Mouse (Mus musculus): ENCODE measurements around the gene Fer.

Gene Fer

DNA sequence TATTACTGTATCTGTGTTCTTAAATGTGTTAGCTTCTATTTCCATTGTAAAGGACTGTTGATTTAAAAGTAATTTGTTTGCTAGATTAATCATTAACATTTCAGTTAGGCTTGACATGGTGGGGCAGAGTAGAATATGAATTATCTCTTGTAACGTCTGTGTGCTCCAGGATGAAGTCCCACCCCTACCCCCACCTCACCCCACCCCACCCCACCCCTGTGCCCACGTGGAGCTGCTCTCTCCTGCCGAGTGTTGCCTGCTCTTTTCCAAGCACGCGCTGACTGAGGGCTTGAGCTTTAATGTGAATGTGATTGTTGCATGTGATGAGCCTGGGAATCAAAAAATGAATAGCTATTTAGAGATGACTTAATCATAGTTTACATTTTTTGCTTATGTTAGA is 110.9 kb downstream of the Fer start:
- no peak for DNase-seq (ENCODE audit: extremely low spot score, low read depth, low spot score)

DNA sequence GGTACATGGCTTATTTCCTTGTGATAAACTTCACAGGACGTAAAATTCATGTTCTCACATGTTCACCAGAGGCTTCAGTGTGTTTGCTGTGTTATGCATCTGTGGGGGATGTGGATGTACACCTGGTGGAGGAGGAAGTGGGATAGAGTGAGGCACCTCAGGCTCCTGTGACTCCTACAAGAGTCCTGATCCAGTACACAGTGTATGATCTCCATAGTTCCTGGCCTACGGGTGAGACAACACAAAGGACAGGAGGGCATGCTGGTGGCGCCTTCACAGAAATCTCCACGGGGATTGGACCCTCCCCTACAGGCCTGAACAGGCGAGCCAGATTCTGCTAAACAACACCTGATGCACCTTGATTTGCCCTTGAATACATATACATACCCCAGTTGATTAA is 111.4 kb downstream of the Fer start:
- no peak for DNase-seq (ENCODE audit: extremely low spot score, low read depth, low spot score)

DNA sequence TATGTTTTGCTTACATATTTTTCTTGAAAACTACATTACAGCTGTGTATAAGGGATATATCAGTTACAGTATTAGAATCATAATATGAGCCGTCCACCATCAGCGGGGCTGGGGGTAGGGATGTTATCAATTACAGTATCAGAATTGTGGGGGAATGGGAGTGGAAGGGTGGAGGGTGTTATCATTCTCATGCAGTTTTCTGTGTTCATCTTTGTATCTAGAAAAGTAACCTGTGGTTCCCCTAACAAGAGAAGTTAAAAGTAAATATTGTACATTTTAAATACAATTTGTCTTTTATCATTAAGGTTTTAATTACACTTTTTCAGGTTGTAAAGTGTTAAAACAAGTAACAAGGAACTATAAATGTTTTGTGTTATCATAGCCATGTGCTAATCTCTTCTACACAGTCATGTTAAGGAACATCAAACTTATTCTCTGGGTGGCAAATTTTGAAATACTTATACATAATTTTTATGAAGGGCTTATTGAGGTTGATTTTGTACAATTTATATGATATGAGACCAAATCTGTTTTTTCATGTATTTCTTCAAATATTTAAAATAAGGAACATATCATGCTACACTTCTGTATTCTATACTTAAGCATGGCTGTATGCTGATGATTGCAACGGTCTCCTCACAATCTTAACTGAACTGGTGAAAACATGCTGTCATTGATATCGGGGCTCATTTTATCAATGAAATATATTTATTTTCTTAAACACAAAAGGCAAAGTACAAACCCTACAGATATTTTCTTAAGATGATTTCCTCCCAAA is 116.1 kb downstream of the Fer start:
- DNase-seq (ENCODE audit: extremely low spot score, low read depth, low spot score): no peak

DNA sequence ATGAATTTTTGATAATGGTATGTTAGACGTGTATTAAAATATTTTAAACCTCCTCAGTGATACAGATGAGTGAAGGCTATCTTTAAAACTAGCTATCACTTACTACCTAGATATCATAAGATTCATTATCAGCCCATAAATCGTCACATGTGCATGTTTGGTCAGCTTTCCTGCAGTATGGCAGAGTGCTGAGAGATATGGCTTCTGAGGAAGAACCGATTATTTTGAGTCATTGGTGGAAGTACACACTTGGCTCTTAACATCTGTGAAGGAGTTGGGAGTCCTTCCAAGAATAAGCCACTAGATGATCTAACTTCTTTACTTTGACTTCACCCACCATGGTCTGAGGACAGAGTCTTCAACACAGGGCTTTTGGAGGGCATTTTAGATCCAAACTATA is 117.3 kb downstream of the Fer start:
- no peak for DNase-seq (ENCODE audit: extremely low spot score, low read depth, low spot score)

DNA sequence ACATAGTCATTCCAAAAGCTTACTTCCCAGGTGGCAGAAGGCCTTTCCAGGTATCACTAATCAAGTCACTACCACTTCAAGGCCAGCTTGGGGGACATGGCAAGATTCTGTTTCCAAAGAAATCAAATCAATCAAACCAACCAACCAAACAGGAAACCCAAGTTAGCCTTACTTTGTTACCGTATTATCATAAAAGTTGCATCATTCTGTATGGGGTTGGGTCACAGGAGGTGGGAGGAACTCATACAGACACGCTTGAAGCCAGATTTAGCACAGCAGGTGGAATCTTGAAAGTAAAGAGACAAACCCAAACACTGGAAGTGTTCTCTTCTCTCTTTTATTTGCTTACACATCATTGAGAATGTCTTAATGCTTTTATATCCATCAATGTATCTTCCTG is 125.8 kb downstream of the Fer start:
- no peak for DNase-seq (ENCODE audit: extremely low spot score, low read depth, low spot score)

GRCm38 (mm10) chr17:63991160-63991559 is 128.3 kb downstream of the Fer start:
- DNase-seq (ENCODE audit: extremely low spot score, low read depth, low spot score): no peak

- DNase-seq (ENCODE audit: extremely low spot score, low read depth, low spot score): no peak
Measured at GRCm38 (mm10) chr17:63995921-63996320, 133.1 kb downstream of the Fer start.

DNA sequence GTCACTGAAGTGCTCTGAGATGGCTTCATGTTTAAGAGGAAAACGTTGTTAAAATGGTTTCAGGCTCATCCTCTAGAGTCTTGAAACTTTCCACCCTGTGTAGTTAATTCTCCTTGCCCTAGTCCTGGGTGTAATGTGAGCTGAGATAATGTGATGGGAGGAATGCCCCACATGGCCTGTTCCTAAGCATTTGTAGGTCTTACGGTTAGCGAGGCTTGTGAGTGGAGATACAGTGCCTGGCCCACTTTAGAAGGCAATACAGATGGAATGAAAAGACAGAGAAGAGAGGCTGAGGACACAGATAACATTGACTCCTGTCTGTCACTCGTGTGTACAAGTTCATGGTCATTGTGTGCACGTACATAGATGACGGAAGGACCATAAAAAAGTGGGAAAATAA is 134.8 kb downstream of the Fer start:
- DNase-seq (ENCODE audit: extremely low spot score, low read depth, low spot score): no peak

DNA sequence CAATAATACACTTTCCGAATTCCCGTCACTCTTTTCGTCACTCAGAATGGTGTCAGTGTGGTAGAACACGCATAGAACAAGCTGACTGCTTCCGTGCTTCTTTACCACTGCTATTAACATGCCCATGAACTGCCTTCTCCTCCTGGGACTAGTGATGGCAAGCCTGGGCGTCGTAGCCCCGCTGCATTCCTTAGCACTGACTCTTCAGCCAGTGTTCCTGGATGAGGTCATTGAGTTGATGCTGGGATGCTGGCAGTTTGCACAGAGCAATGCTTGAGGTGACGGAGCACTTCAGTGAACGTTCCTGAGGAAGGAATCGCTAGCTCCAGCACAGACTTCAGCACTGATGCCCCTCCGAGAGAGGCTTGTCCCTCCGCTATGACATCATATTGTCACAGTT is 140.6 kb downstream of the Fer start:
- no peak for DNase-seq (ENCODE audit: extremely low spot score, low read depth, low spot score)

DNA sequence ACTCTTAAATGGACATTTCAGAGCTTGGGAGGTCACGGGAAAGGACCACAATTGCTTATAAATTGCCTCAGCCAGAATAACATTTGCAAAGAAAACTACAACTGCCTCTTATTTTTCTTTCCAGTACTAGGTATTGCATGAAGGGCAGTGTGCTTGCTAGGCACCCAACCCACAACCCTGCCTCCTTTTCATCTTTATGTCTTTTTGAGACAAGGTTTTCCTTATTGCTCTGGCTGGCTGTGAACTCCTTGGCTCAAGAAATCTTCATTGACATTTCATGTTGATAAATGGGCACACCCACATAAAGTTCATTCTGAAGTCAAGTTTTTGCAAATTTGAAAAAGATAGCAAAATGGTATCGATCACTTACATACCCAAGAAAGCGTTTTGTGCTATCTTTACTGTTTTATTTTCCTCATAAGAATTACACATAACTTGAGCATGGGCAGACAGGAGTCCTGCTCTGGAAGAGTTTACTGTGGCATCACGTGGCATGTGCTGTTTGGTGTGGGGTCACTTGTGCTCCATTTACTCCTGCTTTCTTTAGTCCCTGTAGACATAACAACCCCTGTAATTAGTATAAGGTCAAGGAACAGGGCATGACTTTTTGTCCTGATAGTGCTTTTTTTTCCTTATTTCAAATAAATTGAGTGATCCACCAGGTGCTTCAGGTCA is 142.8 kb downstream of the Fer start:
- no peak for DNase-seq (ENCODE audit: extremely low spot score, low read depth, low spot score)

DNA sequence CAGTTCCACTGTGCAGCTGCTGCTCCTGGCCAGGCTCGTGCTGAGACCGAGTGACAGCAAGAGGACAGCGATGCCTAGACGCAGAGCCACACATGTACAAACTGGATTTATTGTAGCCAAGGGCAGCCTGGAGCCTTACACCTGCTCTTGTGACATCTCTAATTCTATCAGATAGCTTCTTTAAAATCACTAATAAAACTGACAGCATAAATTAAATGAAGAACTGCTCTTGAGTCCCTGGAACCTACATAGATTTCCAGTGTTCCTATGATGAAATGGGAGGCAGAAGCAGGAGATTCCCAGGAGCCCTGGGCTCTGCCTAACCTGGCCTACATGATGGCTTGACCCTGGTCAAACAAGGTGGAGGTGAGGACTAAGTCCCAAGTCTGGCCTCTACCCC is 153.7 kb downstream of the Fer start:
- no peak for DNase-seq (ENCODE audit: extremely low spot score, low read depth, low spot score)

- no peak for DNase-seq (ENCODE audit: extremely low spot score, low read depth, low spot score)
Measured at GRCm38 (mm10) chr17:64018240-64018639, 155.4 kb downstream of the Fer start.

DNA sequence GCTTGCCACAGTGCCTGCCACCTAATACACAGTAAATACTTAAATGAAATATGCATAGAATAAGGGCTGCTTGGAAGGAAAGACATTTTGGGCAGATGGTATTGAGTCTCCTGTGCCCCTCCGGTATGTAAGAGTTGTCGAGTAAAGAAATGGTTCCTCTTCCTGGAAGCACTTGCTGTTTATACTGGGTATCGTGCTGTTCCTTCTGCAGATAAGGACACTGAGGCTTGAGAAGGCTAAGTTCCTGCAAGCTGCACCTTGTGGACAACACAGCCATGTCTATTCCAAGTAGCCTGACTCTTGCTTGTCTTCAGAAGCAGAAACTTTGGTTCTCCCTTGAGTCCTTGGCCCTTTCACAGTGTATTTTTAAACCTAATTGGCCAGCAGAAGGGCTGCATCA is 156.0 kb downstream of the Fer start:
- no peak for DNase-seq (ENCODE audit: extremely low spot score, low read depth, low spot score)

DNA sequence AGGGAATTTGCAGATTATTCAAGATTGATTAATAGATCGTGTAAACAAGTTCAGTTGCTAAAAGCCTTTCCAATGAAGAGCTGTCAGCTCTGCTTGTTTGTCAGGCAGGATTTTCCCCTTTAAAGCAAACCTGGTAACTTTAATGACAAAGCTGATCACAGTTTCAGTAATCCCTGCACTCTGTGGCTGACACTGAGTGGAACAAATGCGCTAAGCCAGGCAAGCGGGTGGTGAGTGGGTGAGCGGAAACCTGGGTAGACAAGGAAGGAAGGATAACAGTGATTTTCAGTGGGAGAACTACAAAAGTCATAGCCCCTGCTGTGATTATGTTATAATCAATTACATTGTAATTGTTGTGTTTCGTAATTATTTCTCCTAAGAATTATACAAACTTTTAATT is 156.8 kb downstream of the Fer start:
- DNase-seq (ENCODE audit: extremely low spot score, low read depth, low spot score): no peak

DNA sequence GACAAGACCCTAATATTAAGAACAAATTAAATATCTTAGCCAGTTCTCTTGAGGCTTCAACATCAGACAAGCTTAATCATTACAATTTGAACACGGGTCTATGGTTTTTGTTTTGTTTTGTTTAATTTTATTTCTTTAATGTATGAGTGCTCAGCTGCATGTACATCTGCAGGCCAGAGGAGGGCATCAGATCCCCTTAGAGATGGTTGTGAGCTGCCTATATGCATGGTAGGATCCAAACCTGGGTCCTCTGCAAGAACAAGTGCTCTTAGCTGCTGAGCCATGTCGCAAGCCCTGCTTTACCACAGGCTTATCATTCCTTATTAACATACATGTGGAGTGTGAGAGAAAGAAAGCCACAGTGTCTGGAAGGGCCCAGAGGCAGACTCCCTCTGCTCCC is 163.6 kb downstream of the Fer start:
- no peak for DNase-seq (ENCODE audit: extremely low spot score, low read depth, low spot score)

DNA sequence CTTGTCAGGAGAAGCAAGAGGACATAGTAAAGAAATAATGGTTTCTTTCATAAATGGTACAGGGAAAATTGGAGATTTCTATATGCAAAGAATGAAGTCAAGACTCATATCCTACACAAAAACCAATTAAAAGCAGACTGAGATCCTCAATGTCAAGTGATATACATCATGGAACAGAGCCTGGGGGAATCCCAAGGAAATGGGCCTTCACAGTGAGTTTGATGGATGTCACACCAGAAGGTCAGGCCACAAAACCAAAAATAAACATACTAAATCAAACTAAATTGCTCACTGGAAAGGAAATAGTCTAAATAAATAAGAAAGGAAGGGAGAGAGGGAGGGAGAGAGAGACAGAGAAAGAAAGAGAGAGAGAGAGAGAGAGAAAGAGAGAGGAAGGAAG is 178.9 kb downstream of the Fer start:
- DNase-seq (ENCODE audit: extremely low spot score, low read depth, low spot score): no peak

DNA sequence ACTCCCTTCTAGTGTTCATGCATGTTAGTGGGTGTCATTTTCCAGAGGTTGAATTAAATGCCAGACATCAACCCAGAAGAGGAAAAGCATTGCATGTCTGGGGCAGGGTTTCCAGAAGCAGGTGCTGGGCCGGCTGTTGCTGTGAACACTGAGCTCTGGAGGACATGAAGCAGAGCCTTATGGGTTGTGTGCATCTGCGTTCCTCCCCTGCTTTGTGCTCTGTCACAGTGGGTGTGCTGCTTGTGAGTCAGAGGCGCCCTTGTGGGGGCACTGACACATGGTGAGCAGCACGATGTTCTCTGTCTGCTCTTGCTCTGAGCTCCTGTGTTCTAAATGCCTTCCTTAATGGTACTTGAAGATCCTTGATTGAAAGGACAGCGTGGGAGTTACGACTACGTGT is 182.5 kb downstream of the Fer start:
- no peak for DNase-seq (ENCODE audit: extremely low spot score, low read depth, low spot score)

DNA sequence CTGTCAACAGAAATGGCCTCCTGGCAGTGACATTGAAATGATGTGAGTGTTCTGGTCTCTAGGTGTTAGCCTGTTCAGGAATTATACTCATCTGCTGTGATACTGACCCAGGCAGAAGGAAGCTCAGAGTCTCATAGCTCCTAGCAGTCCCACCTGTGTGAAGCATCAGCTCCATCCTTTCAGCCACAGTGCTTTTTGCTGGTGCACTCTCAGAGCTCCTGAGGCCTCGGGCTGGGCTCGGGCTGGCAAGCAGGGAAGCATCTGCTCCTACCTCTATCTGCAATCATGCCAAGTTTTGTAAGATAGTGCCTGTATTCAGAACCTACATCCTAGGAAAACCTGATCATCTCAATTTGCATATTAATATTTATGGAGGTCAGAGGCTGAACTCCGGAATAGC is 183.7 kb downstream of the Fer start:
- DNase-seq (ENCODE audit: extremely low spot score, low read depth, low spot score): no peak

DNA sequence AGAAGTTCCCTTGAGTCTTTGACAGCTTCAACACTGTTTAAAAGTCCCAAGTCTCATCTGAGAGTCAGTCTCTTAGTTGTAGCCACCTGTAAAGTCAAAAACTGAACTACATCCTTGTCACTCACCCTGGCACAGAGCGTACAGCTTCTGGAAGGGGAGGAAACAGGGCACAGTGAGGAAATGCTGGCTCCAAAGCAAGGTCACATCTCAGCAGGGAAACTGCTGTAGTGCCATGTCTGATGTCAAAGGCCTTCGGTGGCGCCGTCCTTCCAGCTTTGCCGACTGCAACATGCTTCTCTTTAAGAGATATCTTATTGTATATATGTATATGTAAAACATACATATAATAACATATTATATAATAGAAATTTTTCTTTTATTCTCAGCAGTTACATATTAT is 188.0 kb downstream of the Fer start:
- no peak for DNase-seq (ENCODE audit: extremely low spot score, low read depth, low spot score)

DNA sequence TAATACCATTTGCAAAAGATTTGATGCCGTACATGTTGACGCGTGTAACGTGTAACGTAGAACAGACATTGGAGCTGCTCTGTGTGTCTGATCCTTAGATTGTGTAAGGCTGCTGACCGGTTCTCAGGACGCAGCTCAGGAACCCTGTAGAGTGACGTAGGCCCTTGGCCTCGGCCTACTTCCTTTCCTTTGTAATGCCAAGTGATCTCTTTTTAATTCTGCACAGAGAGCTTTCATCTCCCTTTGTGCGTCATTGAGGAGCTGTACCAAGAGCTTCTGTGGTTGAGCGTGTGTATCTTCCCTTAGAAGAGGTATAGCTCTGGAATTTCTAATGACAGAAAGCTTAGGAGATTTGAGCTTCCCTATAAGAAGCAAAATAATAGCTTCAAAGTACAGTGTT is 190.8 kb downstream of the Fer start:
- no peak for DNase-seq (ENCODE audit: extremely low spot score, low read depth, low spot score)

DNA sequence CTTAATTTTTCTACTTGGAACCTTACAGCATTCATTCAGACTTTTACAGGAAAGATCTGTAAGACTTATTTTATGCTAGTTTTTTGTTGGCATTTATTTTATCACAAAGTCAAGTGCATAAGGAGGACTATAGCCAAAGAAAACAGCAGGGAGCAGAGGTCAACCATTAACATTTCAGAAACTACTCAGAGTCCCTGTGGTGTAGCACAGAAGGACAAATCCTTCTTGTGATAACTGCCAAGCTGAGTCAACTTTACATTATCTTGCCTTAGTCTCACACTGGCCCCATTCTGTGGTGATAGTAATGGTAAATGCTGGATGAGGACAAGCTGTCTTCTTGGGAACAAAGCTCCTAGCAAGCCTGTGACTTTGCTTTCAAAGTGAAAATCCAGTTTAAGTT is 197.7 kb downstream of the Fer start:
- no peak for DNase-seq (ENCODE audit: extremely low spot score, low read depth, low spot score)

DNA sequence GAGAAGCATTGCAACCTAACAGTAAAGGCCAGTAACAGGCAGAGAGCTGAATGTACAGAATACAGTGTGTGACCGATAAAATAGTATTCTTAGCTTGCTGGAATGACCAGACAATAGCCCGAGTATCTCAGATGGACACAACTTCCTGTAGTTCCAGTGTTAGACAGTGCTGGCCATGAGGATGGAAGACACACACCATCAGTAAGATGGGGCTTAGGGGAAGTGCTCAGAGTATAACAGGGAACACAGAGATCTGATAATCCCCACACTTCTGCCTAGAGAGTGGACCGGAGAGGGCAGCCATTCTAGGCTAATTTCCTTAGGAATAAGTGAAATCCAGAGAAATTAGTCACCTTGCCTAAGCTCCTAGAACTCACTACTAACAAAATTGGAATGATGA is 202.4 kb downstream of the Fer start:
- DNase-seq (ENCODE audit: extremely low spot score, low read depth, low spot score): no peak

DNA sequence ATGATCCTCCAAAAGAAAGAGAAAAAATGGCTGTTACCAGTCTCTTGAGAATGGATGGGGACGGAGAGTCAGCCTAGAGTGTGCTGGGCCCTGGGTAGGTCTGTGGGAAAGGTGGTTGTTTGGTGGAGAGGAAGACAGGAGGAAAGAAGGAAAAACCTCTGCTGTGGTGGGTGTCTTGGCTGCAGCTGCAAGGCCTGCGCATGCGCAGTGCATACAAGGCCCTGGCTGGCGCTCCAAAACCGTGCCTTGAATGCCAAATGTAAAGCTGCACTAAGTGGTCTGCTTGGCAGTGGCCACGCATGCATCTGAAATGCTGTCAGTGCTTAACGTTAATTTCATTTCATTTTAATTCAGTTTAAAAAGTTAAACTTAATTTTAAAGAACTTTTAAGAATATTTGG is 214.5 kb downstream of the Fer start:
- DNase-seq (ENCODE audit: extremely low spot score, low read depth, low spot score): no peak

Data from hindlimb bud, embryonic 11.5 days (tissue).